Mouse (Mus musculus) liver, embryonic 14.5 days (tissue): ENCODE measurements at regions not wholly inside any gene's neighbourhood (a gene's known extent, or its start where the extent isn't known, plus 50 kb on each side); places are given as distances from the start of the nearest gene placed in this dataset.

Experiments used
- CTCF ChIP-seq: IDR thresholded peaks from 2 replicates; pipeline ENCODE4 v1.5.1; 2016; ENCODE audit warnings: antibody characterized with exemption, low read depth, control low read depth
- EP300 ChIP-seq: IDR thresholded peaks from 2 replicates; pipeline ENCODE4 v1.6.1; 2016; ENCODE audit warnings: antibody characterized with exemption, low read depth

GRCm38 (mm10) chr5:46006691-46007090 is 149.3 kb upstream of the Lcorl start:
- TF ChIP-seq EP300 (no peak), CTCF (no peak)
